Mouse (Mus musculus) ES-E14 (cell line): Measurements from ENCODE around the gene Rassf2. TPM values are rescaled to one million over a fixed set of nuclear protein-coding genes. Genes with fewer than 3 reads are reported as not detected.

Experiments used
- DNase-seq: peaks from one replicate; pipeline ENCODE4 v3.0.0-alpha.2; 2013; ENCODE audit warnings: low read depth, low spot score
- H3K27ac ChIP-seq: 2 replicates; pipeline ENCODE4 v1.5.1; 2012; ENCODE audit warnings: low read depth, mild to moderate bottlenecking, low read length, moderate library complexity, mixed read lengths; ENCODE audit not compliant: poor library complexity, insufficient read depth, severe bottlenecking
- H3K36me3 ChIP-seq: 2 replicates; pipeline ENCODE4 v1.6.1; 2012; ENCODE audit warnings: mild to moderate bottlenecking, low read length, moderate library complexity, mixed read lengths; ENCODE audit not compliant: control insufficient read depth, poor library complexity, insufficient read depth, severe bottlenecking
- H3K4me1 ChIP-seq, 2 experiments: fragments of 150-350 bp in 1 of 2; sonication (generic) in 1 of 2; 2 replicates each; pipeline ENCODE4 v1.6.1; 2012; ENCODE audit warnings: low read length in 2 of 2, mild to moderate bottlenecking in 1 of 2, mixed read lengths in 1 of 2; ENCODE audit not compliant: control insufficient read depth in 2 of 2, insufficient read depth in 2 of 2, poor library complexity in 1 of 2
- H3K4me3 ChIP-seq, 2 experiments: fragments of 150-350 bp in 1 of 2; sonication (generic) in 1 of 2; 2 replicates each; pipeline ENCODE4 v1.5.1; 2012; ENCODE audit warnings: low read length in 2 of 2, low read depth in 1 of 2, mild to moderate bottlenecking in 1 of 2, mixed read lengths in 1 of 2; ENCODE audit not compliant: insufficient read depth in 1 of 2, poor library complexity in 1 of 2, severe bottlenecking in 1 of 2
- H3K9ac ChIP-seq: 2 replicates; pipeline ENCODE4 v1.6.1; 2012; ENCODE audit warnings: low read depth, mild to moderate bottlenecking, low read length, mixed read lengths; ENCODE audit not compliant: poor library complexity, insufficient read depth, severe bottlenecking
- H3K9me3 ChIP-seq: fragments of 150-350 bp; sonication (generic); 2 replicates; pipeline ENCODE4 v1.6.1; 2012; ENCODE audit warnings: low read depth, mild to moderate bottlenecking, low read length; ENCODE audit not compliant: control insufficient read depth, insufficient read depth
- CHD2 ChIP-seq: IDR thresholded peaks from 2 replicates; pipeline ENCODE4 v1.6.1; 2014; ENCODE audit warnings: mild to moderate bottlenecking, low read depth, low read length, inconsistent platforms
- HCFC1 ChIP-seq: IDR thresholded peaks from 2 replicates; pipeline ENCODE4 v1.6.1; 2012; ENCODE audit warnings: low read length, inconsistent platforms, borderline replicate concordance; ENCODE audit not compliant: insufficient read depth
- MAFK ChIP-seq: IDR thresholded peaks from 2 replicates; pipeline ENCODE4 v1.6.1; 2014; ENCODE audit warnings: mild to moderate bottlenecking, low read depth, low read length, inconsistent platforms; ENCODE audit not compliant: insufficient read depth
- ZC3H11A ChIP-seq: IDR thresholded peaks from 2 replicates; pipeline ENCODE4 v1.6.1; 2012; ENCODE audit warnings: low read depth, mild to moderate bottlenecking, inconsistent platforms, low read length, borderline replicate concordance
- ZNF384 ChIP-seq: IDR thresholded peaks from 2 replicates; pipeline ENCODE4 v1.6.1; 2012; ENCODE audit warnings: low read depth, low read length, inconsistent platforms
- in situ Hi-C, 2 experiments: fragments of 600-800 bp; cut with MboI; formaldehyde crosslinking; loops; one replicate each; pipeline ENCODE4 v1.15.1; 2025; ENCODE audit warnings: low sequenced_read_pairs in 2 of 2, inconsistent platforms in 1 of 2; ENCODE audit not compliant: unreplicated experiment in 2 of 2
- total RNA-seq: library from RNA; depleted of rRNA; stranded (reverse); fragments of 300-350 nt; gene quantifications from 2 replicates; pipeline ENCODE4 v1.2.3, GENCODE M21; 2012; rRNA removed

Rassf2 gene
- 2.2 and 3.2 TPM in 2 replicates for total RNA-seq

- peak within 1 kb of the TSS; percentile 96 to 97 for H3K4me3 ChIP-seq
- no peaks in the 10 kb centered on the region for H3K36me3 ChIP-seq
- peaks cover 4 to 10% of the 10 kb centered on the region in 2 experiments; a peak in 2 of 4 replicates for H3K4me1 ChIP-seq
- H3K9me3 ChIP-seq = no peaks in the 10 kb centered on the region
- peak within 1 kb of the TSS; percentile 82 for H3K9ac ChIP-seq
- in situ Hi-C loops = no loop called here
- H3K27ac ChIP-seq = no peak within 1 kb of the TSS
- peak; percentile 94 for DNase-seq
- no peak for TF ChIP-seq CHD2
- no peak for TF ChIP-seq ZC3H11A
- no peak for TF ChIP-seq HCFC1
- TF ChIP-seq ZNF384 = no peak
- TF ChIP-seq MAFK = no peak
Measured at GRCm38 (mm10) chr2:132029646-132030417, at the start of gene Rassf2. Gene Rassf2, minus strand, starts transcription at chr2:132030258.

DNA sequence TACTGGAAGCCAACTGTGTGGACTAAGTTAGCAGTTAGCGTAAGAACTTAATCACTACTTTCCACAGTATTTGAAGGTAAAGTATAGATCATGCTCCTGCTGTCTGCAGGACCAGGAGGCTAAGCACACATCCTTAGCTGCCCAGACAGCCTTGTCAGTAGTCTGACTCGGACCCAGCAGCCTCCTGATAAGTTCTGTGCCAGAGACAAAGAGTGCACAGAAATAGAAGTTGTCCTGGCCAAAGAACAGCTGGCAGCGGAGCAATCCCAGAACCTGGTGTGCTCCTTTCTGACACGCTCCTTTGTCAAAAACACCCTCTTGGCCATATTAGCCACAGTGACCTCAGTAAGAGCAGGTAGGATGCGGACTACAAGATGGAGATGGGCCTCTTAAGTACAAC, 49.1 kb upstream of the Rassf2 start:
- H3K27ac ChIP-seq = no peak overlapping the region
- H3K9ac ChIP-seq = no peak overlapping the region
- no peaks in the 10 kb centered on the region for H3K9me3 ChIP-seq
- TF ChIP-seq CHD2 (no peak), HCFC1 (no peak), ZNF384 (no peak), MAFK (no peak), ZC3H11A (no peak)
- H3K4me1 ChIP-seq = no peaks in the 10 kb centered on the region
- peaks cover 12% of the 10 kb centered on the region for H3K36me3 ChIP-seq
- in situ Hi-C loops = no loop called here
- DNase-seq = no peak
- no peak overlapping the region for H3K4me3 ChIP-seq

GRCm38 (mm10) chr2:132073052-132073451, 43.0 kb upstream of the Rassf2 start:
- Histone ChIP-seq H3K9me3 (no peaks in the 10 kb centered on the region), H3K4me1 (no peaks in the 10 kb centered on the region), H3K9ac (no peak overlapping the region), H3K36me3 (peaks cover 19% of the 10 kb centered on the region), H3K4me3 (no peak overlapping the region), H3K27ac (no peak overlapping the region)
- DNase-seq = no peak
- TF ChIP-seq HCFC1 (no peak), CHD2 (no peak), ZC3H11A (no peak), ZNF384 (no peak), MAFK (no peak)
- in situ Hi-C loops = no loop called here

DNA sequence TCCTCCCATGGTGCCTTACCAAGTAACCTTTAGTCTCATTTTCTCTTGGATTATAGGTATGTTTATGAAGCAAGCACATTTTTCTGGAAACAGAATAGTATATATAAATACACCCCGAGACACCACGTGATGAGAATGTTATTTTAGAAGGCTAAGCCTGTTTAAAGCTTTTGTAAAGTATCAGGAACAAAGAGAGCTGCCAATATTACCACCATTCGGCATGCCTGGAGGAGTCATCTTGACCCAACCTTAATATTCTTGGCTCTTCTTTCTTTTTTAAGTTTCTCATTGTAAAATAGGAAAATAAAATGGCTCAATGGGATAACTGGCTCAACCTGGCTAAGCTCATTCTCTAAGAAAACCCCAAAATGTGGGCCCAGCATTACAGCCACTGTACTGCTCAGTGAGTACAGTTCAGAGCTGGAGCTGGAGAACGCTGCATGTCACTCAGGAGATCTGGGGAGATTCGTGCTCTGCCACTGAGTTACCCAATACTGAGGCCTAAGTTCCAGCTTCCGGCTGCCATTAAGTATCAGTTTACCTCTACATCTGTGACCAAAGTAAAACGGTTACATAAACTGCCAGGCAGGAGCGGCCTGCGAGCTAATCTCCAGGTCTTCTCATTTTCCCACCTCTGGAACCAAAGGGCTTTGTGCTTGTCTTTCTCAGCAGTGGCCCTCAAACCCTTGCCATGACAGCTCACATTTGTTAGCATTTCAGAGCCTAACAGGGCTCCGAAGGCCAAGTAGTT, 40.1 kb upstream of the Rassf2 start:
- no peak for TF ChIP-seq ZNF384
- TF ChIP-seq MAFK = no peak
- TF ChIP-seq HCFC1 = no peak
- TF ChIP-seq CHD2 = no peak
- no peak for TF ChIP-seq ZC3H11A
- in situ Hi-C loops = no loop called here
- no peak overlapping the region for H3K27ac ChIP-seq

More for the DNA sequence above, 40.1 kb upstream of the Rassf2 start:
- no peak for DNase-seq
- H3K9me3 ChIP-seq = no peaks in the 10 kb centered on the region
- H3K36me3 ChIP-seq = peaks cover 20% of the 10 kb centered on the region
- no peak overlapping the region for H3K9ac ChIP-seq
- no peaks in the 10 kb centered on the region; a peak in 1 of 4 replicates for H3K4me1 ChIP-seq
- H3K4me3 ChIP-seq = no peak overlapping the region
